Mouse (Mus musculus) heart, postnatal 10 days (tissue): ENCODE measurements around the gene Slc3a1. TPM values are rescaled to one million over a fixed set of nuclear protein-coding genes. Genes with fewer than 3 reads are reported as not detected.

ENCODE experiments used
- DNase-seq, 2 experiments: peaks; one replicate each; pipeline ENCODE4 v3.0.0; 2021
- intact Hi-C: fragments of 180-260 bp; cut with DNase I; formaldehyde crosslinking; loops from one replicate; pipeline ENCODE4 v1.15.1; 2025
- total RNA-seq, 2 experiments: library from RNA; stranded (reverse); gene quantifications; 2 replicates each; pipeline ENCODE4 v1.2.3; 2021

Gene Slc3a1
- total RNA-seq, 2 experiments from 2014 or later = 0.17 TPM; not detected in 1

DNA sequence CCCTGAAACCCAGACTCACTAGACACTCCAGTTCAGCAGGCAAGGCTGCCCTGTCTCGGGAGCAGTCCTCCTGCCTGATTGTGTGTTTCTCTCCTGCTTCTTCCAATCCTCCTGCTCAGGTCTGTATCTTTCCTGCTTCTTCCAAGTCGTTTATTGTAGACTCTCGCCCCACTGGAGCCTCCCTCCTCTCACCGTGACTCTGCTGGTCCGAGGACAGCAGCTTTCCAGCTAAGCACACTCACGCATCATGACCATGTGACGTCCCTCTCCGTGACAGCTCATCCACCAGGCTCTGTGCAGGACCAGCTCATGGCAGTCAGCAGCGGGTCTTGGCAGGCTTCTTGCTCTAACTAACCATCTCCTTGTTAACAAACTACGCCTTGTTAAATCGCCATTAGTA is 5.9 kb downstream of the Slc3a1 start:
- DNase-seq = no peak
- intact Hi-C loops = no loop called here

DNA sequence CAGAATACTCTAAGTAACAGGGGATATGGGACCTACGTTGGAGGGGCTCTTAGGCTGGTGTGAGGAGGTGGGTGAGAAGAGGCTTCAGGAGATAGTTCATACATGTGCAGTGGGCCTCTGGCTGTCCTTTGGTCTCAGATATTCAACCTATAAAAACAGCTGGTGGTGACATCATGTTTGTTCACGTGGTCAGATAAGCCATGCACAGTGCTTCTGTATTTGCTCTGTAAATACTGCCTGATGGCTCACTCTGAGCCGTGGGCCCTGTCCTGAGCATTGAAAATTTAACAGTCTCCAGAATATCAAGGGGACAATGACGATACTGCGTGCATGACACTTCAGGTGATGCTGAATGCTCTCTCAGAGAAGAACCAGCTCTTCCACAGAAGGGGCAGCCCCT is 9.7 kb downstream of the Slc3a1 start:
- DNase-seq = no peak
- intact Hi-C loops = no loop called here

DNA sequence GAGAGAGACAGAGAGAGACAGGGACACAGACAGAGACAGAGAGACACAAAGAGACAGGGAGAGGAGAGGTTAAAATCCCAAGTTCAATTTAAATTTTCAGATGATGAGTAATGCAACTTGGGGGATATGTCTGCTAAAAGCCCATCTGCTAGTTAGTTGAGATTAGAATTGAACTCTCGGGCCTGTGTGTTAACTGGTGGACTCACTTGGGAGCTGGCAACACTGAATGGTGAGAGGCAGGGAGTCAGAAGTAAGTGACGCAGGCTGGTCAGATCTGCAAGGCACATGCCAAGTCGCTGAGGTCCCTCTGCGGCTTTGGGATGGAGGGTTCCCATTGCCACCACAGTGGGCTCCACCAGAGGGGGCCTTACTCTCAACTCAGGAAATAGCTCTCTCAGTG is 10.1 kb downstream of the Slc3a1 start:
- intact Hi-C loops = no loop called here
- no peak for DNase-seq

DNA sequence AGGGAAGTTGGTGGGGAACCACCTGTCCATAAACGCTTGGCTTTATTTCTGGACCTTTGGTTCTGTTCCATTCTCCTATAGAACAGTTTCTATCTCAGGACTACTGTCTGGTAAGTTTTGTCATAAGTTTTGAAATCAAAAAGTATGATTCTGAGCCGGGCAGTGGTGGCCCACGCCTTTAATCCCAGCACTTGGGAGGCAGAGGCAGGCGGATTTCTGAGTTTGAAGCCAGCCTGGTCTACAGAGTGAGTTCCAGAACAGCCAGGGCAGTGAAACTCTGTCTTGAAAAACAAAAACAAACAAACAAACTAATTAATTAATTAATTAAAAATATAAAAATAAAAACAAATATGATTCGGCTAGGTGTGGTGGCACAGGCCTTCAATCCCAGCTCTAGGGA is 10.6 kb downstream of the Slc3a1 start:
- DNase-seq = no peak
- intact Hi-C loops = no loop called here

DNA sequence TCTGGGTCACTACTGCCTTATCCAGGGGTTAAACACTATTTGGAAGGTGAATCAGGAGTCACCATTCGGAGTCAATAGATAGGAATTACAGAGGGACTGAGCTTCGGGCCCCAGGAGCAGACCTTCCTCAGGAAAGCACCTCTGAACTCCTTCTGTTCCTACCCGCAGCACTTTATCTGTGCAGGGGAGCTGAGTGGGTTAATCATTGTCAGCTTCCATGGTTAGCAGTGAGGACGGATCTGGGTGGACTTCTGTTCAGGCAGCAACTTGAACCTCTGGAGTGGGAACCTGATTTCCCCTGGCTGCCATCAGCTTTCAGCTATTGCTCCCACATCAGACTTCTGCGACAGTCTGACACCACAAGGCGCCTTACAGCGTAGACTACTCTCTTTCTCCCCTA is 12.7 kb downstream of the Slc3a1 start:
- DNase-seq = no peak
- intact Hi-C loops = no loop called here

DNA sequence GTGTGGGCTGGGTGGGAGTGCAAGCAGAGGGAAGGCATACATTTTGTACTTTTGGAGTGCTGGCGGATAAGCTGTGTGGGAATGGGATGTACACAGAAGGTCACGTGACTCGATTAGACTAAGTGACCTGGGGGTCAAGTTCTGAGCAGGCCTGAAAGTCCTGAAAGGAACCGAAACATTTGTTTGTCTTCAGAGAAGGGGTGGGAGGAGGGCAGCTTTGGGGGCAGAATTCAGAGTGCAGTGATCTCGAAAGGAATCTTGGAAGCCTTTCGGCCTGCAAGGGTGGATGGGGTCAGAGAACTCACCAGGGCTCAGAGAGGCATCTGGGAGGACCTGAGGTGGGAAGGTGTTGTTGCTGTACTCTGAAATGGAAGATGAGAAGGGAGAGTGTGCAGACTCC is 14.2 kb downstream of the Slc3a1 start:
- intact Hi-C loops = no loop called here
- no peak for DNase-seq

DNA sequence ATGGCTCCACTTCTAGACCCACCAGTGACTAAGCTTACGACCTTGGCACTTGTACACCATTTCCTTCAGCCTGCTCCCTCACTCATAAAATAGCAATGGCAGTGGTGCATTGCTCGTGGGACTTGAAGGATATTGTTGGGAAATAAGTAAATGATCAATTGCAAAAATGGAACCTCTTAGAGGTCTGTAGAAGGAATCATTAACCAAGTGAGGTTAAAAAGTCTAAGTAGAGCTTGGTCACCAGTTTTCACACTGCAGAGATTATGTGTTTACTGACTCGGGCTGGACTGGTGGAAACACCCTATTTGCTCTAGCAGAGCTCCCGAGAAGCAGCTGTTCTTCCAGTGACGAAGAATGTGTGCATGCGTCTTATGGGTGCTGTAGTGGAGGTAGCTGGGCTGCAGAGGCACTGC is 15.2 kb downstream of the Slc3a1 start:
- DNase-seq = no peak
- intact Hi-C loops = no loop called here

DNA sequence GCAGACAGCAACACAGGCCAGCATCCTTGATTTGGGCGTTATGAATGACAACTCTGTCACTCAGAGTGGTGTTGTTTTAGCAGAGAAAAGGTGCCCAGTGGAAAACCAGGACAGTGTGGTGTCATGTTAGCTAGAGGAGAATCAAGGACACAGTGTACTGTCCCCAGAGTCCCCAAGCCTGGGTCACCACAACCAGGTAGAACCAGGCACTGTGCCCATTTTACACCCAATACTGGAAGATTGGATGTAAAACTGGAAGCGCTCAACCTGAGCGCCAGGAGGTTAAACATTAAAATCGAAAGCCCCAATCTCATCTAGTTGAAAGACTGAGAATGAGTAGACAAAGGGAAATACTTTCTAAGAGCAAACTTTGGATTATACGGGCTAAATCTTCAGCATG is 16.3 kb downstream of the Slc3a1 start:
- intact Hi-C loops = no loop called here
- DNase-seq = no peak

DNA sequence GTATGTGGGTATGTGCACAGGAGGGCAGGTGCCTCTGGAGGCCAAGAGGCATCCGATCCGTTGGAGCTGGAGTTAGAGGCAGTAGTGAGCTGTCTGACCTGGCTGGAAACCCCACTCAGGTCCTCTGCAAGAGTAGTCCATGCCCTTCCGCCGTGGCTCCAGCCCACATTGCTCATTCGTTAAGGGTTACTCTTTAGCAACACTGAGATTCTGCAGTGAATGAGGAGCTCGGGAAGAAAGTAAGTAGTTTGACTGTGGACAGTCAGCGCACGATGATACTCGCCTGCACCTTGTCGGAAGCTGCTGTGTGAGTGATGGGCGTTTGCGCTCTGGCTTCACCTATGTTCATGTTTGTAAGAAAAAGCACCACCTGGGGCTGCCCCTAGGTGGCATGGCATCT is 17.0 kb downstream of the Slc3a1 start:
- DNase-seq = no peak
- intact Hi-C loops = no loop called here

DNA sequence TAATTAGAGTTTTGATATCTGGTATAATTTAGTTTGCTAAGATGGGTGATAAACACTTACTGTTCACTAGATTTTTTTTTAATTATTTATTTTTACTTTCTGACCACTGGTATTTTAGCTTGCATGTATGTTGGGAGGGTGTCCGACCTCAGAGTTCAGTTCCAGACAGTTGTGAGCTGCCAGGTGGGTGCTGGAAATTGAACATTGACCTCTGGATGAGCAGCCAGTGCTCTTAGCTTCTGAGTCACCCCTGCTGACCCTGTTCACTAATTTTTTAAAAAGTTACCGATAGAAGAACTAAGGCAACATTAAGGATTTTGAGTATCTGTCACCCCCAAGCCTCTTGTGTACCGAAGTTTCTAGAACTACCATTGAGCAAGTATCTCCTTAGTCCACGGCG is 20.2 kb downstream of the Slc3a1 start:
- DNase-seq = no peak
- intact Hi-C loops = no loop called here

DNA sequence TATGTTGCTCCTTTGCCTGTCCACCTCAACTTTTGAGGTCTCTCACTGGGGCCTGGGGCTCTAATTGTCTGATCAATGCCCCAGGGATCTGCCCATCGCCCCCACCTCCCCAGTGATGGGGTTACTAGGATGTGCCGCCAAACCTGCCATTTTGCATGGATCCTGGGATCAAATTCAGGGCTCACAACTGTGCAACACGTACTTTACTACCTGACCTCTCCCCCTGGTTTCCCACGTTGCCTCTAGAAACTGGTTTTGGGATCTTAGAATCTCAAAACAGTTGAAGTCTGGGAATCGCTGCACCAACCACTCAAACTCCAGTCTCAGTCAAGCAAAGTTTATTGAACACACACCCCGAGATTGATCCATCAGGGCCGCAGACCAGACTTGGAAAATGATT is 30.1 kb downstream of the Slc3a1 start:
- intact Hi-C loops = no loop called here

DNA sequence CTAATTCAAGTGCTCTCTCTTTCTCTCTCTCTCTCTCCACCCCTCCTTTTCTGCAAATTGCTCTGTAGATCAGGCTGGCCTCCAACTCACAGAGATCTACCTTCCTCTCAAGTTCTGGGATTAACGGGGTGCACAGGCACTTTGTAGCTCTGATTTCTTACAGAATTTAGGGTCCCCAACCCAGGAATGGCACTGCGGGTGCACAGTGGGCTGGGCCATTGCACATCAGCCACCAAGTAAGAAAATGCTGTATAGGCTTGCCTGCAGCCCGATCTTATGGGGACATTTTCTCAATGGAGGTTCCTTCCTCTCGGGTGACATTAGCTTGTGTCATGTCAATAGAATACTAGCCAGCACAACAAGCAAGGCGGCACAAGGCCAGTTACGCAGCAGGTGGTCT is 31.0 kb downstream of the Slc3a1 start:
- intact Hi-C loops = no loop called here
- no peak for DNase-seq

More for the DNA sequence above, 30.1 kb downstream of the Slc3a1 start:
- DNase-seq = no peak

DNA sequence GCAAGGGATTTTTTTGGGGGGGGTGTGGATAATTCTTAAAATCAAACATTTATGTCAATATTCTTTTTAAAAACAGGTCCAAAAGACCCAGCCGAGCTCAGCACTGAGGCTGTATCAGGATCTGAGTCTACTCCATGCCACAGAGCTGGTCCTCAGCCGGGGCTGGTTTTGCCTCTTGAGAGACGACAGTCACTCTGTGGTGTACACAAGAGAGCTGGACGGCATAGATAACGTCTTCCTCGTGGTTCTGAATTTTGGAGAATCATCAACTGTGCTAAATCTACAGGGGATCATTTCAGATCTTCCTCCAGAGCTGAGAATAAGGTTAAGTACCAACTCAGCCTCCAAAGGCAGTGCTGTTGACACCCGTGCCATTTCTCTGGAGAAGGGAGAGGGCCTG is 35.4 kb downstream of the Slc3a1 start:
- intact Hi-C loops = no loop called here
- DNase-seq = no peak

DNA sequence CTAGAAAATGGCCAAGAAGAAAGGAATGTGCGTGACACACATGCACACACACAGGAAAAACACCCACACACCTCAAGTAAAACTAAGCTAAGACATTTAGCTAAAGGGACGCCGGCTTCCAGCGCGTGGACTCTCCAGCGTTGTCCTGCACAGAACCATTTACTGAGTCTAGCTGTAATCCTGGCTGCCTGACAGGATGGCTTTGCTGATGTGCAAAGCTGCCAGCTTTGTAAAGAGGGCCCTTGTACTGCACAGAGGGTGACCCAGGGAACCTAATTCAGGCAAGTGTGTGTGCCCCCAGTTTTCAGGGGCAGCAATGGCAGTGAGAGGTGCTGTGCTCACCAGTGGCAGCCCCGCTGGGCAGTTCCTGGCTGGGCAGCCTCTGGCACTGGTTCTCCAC is 39.2 kb downstream of the Slc3a1 start:
- intact Hi-C loops = no loop called here
- DNase-seq = no peak

DNA sequence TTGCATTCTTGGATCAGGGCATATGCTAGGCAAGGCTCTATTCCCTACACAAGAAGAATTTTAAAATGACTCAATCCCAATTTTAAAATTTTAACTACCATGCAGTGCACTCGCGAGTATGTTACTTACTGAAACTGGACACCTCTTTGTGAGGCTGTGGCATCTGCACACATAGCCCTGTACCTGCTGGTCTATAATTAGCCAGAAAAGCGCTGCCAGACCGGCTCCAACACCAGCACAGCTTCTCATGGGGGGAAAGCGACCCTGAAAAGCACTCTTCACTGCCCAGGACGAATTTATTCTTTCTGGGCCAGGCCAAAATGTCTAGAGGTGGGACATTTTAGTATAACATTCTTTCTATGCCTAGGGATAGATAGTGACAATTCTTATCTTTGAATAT is 42.5 kb downstream of the Slc3a1 start:
- intact Hi-C loops = no loop called here
- DNase-seq = no peak

DNA sequence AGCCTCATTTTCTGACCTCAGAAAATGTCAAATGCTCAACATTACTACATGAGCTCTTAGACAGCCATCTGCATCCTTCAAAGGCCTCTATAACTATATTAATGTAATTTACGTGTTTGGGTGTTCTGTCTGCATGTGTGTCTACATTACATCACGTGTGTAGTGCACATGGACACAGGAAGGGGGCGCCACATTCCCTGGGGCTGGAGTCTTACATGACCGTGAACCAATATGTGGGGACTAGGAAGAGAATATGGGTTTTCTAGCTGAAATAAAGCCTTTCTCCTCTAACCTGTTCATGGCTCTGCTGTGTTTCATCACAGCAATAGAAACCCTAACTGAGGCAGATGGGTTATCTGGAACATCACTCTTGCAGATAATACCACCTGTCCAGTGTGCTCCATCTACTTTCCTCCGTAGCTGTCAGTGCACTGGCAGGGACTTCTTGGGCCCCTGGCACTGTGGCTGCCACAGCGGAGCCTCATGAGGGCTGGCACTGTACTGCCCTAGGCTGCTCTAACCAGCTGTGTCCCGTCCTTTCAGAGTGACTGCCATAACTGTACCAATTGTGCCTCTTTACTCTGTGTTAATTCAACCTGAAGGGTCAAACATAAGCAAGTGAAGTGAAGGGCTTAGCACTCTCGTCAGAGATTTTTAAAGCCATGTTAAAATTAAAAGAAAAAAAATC is 43.1 kb downstream of the Slc3a1 start:
- intact Hi-C loops = no loop called here
- DNase-seq = no peak

DNA sequence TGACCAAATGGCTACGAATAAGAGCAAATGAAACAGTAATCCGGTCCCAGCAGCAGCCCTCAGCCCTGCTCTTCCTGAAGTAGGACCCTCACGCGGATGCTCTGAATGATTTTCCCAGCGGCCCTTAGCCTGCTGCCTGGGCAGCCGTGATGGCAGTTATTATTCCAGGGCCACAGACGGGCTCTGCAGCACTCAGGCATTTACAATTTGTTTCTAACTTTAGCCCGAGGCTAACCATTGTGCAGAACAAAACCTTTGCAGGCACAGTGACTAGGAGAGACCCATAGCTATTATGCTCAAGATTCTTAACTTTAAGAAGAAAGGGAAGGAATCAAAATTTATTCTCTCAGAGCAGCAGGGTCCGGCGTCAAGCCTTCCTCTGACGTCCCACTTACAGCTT is 44.2 kb downstream of the Slc3a1 start:
- DNase-seq = no peak
- intact Hi-C loops = no loop called here

DNA sequence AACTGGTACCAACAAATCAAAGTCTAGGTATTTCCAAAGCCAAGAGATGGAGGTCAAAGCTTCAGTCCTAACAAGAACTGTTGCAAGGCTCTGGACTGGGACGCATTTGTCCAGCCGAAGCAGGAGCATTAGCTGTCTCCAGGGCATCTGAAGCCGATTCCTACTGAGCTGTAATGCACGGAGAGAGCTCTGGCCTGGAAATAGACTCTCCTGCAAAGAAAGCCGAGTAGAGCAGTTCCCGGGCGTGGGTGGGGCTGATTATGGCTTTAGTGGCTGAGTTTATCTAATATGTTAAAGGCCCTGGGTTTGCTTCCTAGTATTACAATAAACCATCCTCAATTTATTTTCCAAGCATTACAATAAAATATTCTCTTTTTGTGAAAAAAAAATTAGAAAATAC is 45.0 kb downstream of the Slc3a1 start:
- intact Hi-C loops = no loop called here
- DNase-seq = no peak

DNA sequence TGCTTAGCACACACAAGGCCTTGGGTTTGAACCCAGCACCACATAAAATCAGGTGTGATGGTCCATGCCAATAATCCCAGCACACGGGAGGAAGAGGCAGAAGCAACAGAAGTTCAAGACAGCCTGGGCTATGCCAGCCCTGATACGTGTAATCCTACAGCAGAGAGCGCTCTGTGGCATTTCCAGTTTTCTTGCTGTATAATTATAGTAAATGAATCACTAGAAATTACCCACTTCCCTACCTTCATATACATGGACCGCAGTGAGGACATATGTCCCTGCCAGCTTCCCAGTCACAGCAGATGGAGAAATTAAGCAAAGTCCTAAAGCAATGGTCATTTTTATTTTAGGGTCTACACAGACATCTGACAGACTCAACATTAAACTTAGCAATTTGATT is 45.9 kb downstream of the Slc3a1 start:
- intact Hi-C loops = no loop called here
- no peak for DNase-seq

DNA sequence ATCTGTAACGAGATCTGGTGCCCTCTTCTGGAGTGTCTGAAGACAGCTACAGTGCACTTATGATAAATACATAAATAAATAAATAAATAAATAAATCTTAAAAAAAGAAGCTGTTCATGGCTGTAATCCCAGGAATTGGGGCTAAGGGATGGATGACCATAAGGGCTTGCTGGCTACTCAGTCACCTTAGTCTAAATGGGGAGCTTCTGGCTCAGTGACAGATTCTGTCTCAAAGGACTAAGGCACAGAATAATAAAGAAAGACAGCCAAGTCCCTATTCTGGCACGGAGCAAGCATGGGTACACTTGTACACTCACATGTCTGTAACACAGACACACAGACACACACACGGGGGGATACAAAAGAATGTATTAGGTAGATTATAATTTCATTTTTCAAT is 51.1 kb downstream of the Slc3a1 start:
- intact Hi-C loops = no loop called here

DNA sequence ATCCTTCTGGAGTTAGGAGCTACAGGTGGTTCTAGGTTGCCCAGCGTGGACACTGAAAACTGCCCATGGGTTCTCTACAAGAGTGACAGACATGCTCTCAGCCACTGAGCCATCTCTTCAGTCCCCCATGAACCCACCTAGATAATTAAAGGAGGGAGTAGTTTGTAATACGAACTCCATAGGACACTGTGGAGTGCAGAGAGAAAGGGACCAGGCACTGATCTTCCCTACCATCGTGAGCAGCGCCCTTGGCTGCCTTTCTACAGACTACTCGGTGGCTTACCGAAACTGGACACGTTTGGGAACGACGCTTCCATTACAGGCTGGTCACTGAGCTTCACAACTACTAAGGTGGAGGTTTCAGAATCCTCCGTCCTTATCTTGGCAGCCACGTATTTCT is 52.6 kb downstream of the Slc3a1 start:
- DNase-seq = no peak
- intact Hi-C loops = no loop called here

More for the DNA sequence above, 51.1 kb downstream of the Slc3a1 start:
- DNase-seq = no peak

DNA sequence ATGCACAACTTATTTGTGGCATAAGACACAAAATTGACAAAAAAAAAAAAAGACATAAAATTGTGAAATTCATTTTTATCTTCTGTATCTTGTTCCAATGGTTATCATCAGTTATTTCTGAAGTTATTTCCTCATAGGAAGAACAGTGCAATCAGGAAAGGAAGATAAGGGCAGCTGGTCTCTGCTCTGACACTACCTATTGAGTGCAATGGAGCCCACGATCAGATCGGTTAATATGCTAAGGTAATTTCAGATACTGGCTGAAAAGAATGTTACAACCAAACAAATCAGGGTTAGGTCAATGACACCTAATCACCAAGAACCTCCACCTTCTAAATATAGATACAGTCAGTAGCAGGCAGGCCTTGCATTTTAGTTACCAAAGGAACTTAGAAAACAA is 57.2 kb downstream of the Slc3a1 start:
- DNase-seq = no peak
- intact Hi-C loops = loop anchor here (5.0 kb wide), 2 partner anchors 63 to 208 kb away; no protein-coding TSS in a partner anchor

DNA sequence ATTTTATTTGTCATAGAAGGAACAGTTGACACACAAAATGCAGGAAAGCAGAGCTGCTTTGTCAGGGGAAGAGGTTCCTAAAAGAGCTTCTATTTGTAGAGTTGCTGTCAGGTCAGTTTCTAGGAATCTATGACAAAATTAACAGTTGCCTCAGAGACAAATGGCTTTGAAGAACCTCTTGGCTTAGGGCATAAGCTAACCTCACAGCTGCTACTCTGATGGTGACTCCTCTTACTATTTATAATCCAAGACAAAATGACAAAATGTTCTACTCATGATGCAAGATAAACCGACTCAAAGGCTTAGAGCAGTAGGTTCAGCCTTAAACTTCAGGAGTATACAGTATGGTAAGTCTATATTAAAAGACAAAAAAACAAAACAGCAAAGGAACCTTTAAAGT is 58.3 kb downstream of the Slc3a1 start:
- intact Hi-C loops = loop anchor here (5.0 kb wide), 2 partner anchors 64 to 209 kb away; no protein-coding TSS in a partner anchor
- peak in 1 of 2 experiments; percentile 41 for DNase-seq
